Mouse (Mus musculus) cerebellum, postnatal 25 days (tissue): ENCODE results near the gene Mbd3l2.
"Not testable (repeated sequence)": the region's sequence is repeated elsewhere in the genome, so short reads cannot be mapped to it uniquely, and the experiment has no call there.

Experiments
- DNase-seq, 2 experiments: peaks; one replicate each; pipeline ENCODE4 v3.0.0; 2021; ENCODE audit warnings: mixed read lengths in 2 of 2

The Mbd3l2 gene

GRCm38 (mm10) chr9:18430354-18430753 is at the start of gene Mbd3l2:
Gene Mbd3l2 (plus strand): TSS chr9:18430654.
- no peak for DNase-seq

- no peak for DNase-seq
These were observed 44.7 kb upstream of the Mbd3l2 start for GRCm38 (mm10) chr9:18385782-18386181.

- DNase-seq: no peak
These were observed 30.8 kb upstream of the Mbd3l2 start for GRCm38 (mm10) chr9:18399629-18400028.

GRCm38 (mm10) chr9:18402895-18403294 is 27.6 kb upstream of the Mbd3l2 start, which contains the start of gene Naalad2:
Gene Naalad2 (minus strand): TSS chr9:18402995.
- not testable (repeated sequence) for DNase-seq

GRCm38 (mm10) chr9:18404118-18404517 is 26.3 kb upstream of the Mbd3l2 start, which contains the start of gene Ubtfl1:
Gene Ubtfl1 (plus strand): TSS chr9:18404418.
- DNase-seq: no peak

GRCm38 (mm10) chr9:18412371-18412770 is 18.1 kb upstream of the Mbd3l2 start:
- DNase-seq: not testable (repeated sequence)

GRCm38 (mm10) chr9:18431687-18432086 is 1.2 kb downstream of the Mbd3l2 start:
- peak; percentile 13 to 48 for DNase-seq

GRCm38 (mm10) chr9:18456520-18456919 is 26.1 kb downstream of the Mbd3l2 start:
- DNase-seq: no peak

GRCm38 (mm10) chr9:18467350-18467749 is 36.9 kb downstream of the Mbd3l2 start:
- DNase-seq: no peak

GRCm38 (mm10) chr9:18468005-18468404 is 37.6 kb downstream of the Mbd3l2 start:
- no peak for DNase-seq

- peak; percentile 60 to 76 for DNase-seq
These were observed 43.1 kb downstream of the Mbd3l2 start for GRCm38 (mm10) chr9:18473324-18474128.

- DNase-seq: no peak
These were observed 47.7 kb downstream of the Mbd3l2 start, which contains the start of the genes Zfp558 and Mbd3l1 for GRCm38 (mm10) chr9:18478168-18478567. Gene Zfp558 (minus strand): TSS chr9:18478268. Gene Mbd3l1 (plus strand): TSS chr9:18478359.
